Mouse (Mus musculus): ENCODE measurements at regions not wholly inside any gene's neighbourhood (a gene's known extent, or its start where the extent isn't known, plus 50 kb on each side); places are given as distances from the start of the nearest gene placed in this dataset.

DNA sequence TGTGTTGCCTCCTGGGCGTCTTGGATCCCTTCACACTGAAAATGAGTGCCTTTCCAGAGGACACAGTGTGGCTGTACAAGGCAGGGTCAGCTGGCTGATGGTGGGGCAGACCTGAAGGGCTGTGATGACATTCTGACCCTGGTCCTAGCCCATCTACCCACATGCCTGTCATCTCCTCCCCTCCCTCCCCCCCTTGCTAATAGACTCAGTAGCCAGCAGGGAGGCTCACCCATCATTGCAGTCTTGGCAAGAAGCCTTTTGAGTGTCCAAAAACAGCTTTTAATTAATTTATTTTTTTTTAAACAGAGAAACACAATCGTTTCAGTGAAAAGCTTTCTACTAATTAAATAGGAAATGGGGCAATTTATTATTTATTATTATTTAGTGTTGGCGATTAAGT lies 67.0 kb upstream of the Ssx2ip start:
- no peak for DNase-seq

DNA sequence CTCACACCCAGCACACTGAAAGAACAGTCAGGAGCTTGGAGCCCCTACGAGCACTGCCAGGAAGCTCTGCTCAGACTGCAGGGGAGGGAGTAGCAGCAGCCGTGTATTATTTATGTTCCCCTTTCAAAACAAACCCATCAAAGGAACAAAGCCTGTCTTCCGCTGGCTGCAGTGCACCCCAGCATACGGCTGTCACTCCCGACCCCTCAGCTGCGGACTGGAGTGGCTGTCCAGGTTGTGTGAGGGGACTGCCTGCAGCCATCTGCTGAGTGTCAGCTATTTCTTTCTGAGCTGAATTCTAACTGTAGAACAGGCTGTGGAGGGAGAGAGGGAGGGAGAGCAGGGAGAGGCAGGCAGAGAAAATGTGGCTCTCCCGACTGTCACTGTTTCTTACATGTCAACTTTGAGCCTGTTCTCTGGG lies 66.6 kb upstream of the Ssx2ip start:
- peak in 1 of 2 experiments; percentile 16 for DNase-seq

DNA sequence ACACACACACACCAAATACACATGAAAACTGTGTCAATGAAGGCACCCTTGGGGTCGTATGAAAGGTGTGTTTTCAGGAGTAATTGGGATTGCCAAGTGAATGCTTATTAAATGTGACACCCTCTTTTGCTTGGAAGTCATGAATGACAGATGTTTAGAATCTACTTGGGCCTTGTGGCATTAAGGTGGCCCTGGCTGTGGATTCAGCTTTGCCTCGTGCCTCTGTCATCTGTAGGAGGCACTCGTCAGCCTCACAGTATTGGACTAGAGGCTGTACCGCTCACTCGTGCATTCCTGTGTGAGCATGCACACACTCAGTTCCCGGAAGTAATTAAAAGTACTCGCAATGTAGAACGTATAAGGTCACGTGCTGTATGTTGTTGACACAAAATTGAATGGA lies 66.0 kb upstream of the Ssx2ip start:
- DNase-seq: peak in 1 of 2 experiments; percentile 20

DNA sequence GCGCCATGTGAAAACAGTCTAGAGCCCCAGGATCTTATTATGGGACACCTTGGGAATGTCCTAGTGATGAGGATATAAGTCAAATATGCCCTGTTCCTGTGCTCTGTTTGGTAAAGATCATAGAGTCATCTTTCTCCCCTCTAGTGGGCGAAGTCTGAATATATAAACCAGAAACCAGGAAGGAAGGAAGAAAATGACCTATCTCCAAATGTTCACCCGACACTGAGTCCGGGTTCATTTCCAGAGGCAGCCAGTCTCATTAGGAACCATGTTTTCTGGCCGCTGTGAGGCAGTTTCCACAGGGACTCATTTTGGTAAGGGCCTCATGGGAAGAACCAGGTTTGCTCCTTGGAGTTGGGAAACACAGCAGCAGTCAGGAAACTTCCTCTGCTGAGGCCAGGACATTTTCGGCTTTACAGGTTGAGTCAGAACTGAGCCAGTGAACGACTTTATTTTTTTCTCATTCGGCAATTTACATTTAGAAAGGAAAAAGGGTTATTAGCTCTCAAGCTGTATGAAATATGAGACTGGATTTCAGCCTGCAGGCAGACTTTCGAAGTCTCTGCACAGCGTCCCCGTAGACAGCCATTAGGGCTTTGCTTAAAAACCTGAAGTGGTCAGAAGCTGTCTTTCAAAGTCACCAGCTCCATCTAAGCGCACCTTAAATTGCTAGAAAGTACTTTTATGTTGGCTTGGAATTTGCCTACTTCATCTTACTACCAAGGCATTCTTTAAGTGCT lies 64.0 kb upstream of the Ssx2ip start:
- peak in 1 of 2 experiments; percentile 4 for DNase-seq

DNA sequence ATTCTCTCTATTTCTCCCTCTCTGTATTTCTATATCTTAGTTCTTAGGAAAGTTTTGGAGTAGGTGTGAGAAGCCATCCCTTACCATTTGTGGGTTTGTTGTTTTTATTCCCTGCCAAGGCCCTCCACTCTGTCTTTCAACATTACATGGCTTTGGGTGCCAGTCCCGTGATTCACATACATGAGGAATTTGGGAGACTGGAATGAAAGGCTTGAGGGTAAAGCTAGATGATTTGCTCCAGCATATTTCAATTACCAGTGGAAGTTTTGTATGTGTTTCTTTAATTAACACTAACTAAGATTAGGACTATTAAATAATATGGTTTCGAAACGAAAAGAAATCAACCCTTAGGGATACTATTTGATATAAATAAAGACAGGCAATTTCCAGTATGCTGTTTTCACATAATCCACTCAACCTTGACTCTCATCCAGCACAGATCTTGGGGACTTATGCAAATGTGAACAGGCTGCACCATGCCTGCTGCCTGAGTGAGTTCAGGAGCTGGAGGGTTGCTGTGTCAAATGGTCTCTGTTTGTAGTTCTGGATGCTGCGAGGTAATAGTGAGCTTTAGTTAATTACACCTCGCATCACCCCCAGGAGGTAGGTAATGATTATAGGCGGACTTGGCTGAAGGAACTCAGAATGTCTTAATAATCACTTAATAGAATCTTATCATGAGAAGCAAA lies 62.6 kb upstream of the Ssx2ip start:
- no peak for DNase-seq

DNA sequence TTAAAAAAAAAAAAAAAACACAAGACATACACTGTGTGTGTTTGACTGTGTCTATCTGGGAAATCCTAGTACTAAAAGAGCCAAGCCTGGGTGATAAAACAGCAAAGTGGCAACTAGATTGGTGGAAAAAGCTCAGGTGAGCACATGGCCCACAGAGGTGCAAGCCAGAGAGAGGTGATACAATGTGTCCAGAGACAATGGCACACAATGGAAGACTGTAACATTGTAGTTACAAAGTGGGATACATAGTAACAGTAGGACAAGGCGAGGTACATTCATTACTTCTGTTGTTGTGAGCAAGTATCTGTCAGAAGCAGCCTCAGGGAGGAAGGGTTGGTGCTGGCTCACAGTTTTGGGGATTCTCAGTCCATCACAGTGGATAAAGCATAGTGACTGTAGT lies 61.7 kb upstream of the Ssx2ip start:
- DNase-seq: no peak

DNA sequence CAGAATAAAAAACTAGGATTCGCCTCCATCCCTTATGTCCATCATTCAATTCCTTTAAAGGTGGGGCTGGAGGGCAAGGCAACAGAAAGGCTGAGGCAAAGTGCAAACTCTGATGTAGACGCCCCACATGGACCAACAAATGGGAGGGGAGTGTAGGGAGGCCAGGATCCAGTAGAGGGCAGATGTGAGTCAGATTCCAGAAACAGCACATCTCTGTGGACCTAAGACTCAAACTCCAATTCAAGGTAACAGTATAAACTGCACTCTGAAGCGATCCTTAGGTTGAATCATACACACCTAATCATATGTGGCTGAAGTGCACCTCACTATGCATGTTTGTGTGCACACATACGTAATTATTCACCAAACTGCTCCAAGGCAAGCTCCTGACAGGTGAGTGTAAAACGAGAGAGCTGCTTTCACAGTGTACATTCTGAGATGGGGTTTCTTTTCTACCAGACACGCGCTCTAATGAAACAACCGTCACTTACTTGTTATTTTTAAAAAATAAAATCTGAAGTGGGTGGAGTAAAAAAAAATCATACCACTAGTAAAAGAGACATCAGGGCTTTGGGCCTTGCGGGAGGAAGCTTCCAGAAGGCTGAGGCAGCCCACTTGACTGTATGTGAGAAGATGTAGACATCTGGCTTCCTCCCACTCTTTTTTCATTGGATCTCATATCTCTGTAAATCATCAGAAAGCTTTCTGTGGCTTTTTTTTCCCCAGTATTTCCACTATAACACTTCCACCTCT lies 60.6 kb upstream of the Ssx2ip start:
- peak; percentile 72 to 83 for DNase-seq

DNA sequence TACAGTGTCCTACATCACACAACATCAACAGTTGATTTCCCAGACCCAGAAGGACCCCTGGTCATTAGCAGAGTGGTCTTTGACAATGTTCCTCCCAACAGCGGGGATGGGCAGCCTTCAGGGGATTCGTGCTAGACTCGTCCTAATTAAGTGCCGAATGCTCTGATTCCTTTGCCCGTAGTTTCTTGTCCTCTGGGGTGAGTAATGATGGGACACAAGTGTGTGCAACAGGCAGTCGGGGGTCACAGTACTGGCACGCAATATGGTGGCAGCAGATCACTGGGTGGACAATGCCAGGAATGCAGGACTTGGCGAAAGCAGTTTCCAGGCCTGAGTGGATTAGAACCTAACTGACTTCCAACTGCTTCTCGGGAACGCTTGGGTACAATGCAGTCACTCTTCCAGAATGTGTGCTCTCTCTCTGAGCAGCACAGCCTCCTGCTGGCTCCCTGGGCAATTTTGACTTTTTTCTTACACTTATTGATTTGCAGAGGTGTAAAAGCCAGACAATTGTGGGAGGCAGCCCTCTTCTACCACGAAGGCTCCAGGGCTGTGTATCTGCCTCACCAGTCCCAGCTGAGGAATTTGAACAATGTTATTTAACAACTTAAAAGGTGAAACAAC lies 59.9 kb upstream of the Ssx2ip start:
- DNase-seq: no peak

DNA sequence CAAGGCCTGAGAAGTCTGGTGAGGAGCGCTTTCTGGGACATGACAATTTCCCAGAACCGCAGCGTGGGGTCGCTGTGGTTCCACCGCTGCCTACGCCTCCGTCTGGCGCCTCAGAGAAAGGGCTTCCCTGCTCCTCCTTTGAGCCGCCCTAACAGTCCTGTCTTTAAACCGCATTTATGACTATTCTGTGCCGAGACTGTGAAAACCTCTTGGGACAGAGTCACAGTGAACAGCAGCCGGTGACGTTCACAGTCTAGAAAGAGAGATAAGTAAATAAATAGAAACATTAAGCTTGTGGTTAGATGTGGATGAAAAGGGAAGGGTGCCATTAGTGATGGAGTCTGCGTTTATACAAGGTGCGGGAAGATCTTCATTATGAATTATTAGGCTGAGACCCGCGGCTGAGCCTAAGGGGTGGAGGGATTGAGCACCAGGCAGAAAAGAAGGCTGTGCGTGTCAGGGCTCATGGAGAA lies 59.1 kb upstream of the Ssx2ip start:
- DNase-seq: peak; percentile 50 to 57

DNA sequence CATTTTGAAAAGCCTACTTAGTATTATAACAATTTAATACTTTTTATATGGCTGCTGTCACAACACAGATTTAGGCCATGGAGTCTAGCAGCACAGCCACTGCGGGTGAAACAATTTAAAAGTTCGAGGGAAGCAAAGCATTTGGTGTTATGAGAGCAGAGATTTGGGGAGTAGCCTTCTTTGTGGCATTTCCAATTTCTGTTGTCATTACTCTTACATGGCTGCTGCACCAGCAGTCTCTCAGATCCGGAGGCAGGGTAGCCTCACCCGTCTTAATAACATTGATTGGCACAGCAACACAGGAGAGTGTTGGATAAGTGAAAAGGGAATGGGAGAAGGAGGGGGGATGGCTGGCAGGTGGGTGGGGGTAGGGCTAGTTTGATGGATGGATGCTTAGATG lies 58.5 kb upstream of the Ssx2ip start:
- no peak for DNase-seq

DNA sequence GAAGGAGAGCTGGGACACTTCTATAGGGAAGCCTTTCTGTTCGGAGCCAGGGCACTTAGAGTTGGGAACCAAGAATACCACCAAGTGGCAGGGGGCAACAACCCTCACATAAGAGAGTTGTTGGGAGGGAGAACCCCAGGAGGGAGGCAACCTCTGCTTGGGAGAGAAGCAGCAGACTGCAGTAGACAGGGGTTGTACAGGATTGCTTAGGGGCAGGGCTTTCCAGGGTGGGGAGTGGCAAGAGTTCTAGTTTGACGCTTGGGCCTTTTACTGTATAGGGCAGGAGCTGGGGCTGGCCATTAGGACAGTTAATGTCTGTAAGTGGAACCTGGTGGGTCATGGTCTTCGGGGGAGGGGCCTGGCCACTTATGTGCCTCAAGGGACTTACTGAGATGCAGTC lies 57.1 kb upstream of the Ssx2ip start:
- no peak for DNase-seq

DNA sequence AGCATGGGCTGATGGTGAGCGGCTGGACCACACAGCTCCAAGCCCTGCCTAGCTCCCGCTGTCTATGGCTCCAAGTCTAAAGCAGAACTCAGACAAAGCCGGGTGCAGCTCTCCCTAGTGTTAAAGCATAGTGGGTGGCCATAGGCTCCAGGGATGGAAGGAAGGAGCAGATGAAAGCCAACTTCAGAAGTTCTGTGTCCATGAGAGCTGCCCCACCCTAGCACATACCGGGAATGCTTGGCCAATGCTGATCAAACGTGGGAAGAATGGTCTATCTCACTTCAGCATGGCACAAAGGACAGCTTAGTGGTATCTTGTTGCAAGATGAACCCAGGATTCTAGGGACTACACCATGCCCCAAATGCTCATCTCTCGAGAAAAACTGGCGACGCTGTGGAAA lies 55.5 kb upstream of the Ssx2ip start:
- DNase-seq: no peak

DNA sequence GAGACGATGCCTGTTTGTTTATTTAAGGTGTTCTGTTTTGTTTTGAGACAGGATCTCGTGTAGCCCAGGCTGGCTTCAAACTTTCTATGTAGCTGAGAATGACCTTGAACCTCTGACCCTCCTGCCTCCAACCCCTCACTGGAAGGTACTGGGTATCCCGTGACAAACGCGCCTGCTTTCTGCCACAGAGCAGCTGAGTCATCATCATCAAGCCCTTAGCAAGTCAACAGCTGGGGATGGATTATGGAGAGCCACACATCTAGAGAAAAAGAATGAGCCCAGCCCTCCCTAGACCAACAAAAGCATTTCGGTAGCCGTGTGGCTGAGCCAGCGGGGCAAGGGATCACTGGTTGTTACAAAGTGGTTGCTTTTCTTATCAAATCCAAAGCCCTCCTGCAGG lies 55.0 kb upstream of the Ssx2ip start:
- no peak for DNase-seq

DNA sequence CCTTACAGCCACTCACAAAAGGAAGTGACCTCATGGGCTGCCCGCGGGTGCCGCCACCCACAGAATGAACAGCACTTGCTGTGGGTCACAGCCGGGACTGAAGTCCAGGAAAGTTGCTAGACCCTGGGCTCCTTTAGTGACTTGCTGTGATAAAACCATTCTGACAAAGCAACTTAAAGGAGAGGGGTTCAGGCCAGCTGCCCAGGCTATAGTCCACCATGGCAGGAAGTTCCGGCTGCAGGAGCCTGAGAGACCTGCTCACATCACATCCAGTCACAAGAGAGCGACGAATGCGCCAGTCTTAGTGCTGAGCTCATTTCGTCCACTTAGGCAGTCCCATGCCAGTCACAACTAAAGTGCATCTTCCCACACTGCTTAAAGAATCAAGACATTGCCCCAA lies 54.3 kb upstream of the Ssx2ip start:
- DNase-seq: no peak

DNA sequence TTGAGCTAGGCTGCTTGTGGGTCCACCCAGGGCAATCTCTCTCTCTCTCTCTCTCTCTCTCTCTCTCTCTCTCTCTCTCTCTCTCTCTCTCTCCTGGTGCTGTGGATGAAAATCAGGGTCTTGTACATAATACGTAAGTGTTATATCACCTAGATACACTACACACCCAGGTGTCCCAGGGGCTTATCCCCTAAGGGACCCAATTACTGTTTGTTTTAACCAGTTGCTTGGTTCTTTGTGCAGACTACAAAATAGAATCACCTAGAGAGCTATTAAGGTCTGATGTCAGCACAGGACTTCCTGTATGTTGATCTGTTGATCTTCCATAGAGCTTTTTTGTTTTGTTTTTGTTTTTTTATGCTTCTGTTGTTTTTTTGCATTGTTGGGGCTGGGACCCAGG lies 53.0 kb upstream of the Ssx2ip start:
- DNase-seq: no peak

DNA sequence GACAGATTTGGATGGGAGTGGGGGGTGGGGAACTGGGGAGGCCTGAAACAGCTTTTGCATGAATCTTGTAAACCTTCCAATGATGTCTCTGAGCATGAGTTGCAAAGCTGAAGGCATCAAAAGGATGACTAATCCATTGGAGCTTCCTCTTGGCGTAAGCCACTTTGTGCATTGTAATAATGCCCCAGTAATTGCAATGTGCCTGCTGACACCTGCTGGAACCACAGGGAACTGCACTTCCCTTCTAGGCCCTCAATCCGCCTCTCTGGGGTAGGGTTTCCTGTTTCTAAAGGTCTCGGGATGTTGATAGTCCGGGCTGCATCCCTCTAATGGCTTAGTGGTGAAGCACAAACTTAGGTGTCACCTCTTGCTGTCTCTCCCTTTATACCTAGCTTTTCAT lies 52.3 kb upstream of the Ssx2ip start:
- peak in 1 of 2 experiments; percentile 40 for DNase-seq

DNA sequence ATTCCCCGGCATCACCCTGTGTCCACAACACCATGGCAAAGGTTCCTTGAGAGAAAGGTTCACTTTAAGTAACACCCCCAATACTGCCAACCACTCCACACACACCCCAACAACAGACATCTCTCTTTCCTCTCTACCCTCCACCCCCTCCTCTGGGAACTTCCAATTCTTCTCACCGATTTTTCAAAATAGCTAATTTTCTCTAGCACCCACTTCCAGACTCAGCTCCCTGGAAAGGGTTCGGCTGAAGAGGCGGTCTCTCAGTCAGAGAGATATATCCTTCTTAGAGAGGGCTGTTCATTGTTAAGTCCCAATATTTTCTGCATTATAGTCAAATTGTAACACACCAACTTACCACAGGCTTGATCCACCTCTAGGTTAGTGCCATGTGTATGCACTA lies 50.5 kb upstream of the Ssx2ip start:
- no peak for DNase-seq
